Mouse (Mus musculus) gastrocnemius, postnatal 36 days (tissue): Measurements from ENCODE around the gene March6. TPM values are rescaled to one million over a fixed set of nuclear protein-coding genes. Genes with fewer than 3 reads are reported as not detected.

Source experiments
- DNase-seq, 2 experiments: peaks; one replicate each; pipeline ENCODE4 v3.0.0; 2022
- intact Hi-C: fragments of 180-260 bp; cut with DNase I; formaldehyde crosslinking; loops from one replicate; pipeline ENCODE4 v1.15.1; 2025
- long read RNA-seq, 2 experiments: library from polyadenylated mRNA; stranded (forward); transcript quantifications; one replicate each; pipeline ENCODE4 v2.0.0; 2021
- total RNA-seq, 2 experiments: library from RNA; stranded (reverse); gene quantifications; 2 replicates each; pipeline ENCODE4 v1.2.3; 2021

Gene March6
- total RNA-seq = 100 to 1,000 TPM in 1 of 2 experiments, 10 to 100 TPM in 1; 99.7 to 116 TPM
- long read RNA-seq, experiment 1, full-length matches to known transcripts = 8 of 29 reads
- long read RNA-seq, experiment 1, partial matches to known transcripts = 1 of 29 reads
- long read RNA-seq, experiment 1, other reads (novel, unspliced or antisense) = 20 of 29 reads
- long read RNA-seq, experiment 2, full-length matches to known transcripts = 6 of 28 reads
- long read RNA-seq, experiment 2, partial matches to known transcripts = 19 of 28 reads
- long read RNA-seq, experiment 2, other reads (novel, unspliced or antisense) = 3 of 28 reads

GRCm38 (mm10) chr15:31530659-31531445, at the start of gene March6:
Gene March6, minus strand, starts transcription at chr15:31531053.
- DNase-seq = peak; percentile 77 to 85
- intact Hi-C loops = loop anchor here (5.0 kb wide), 1 partner anchor 36 kb away; the partner anchor contains the start of gene Cmbl

DNA sequence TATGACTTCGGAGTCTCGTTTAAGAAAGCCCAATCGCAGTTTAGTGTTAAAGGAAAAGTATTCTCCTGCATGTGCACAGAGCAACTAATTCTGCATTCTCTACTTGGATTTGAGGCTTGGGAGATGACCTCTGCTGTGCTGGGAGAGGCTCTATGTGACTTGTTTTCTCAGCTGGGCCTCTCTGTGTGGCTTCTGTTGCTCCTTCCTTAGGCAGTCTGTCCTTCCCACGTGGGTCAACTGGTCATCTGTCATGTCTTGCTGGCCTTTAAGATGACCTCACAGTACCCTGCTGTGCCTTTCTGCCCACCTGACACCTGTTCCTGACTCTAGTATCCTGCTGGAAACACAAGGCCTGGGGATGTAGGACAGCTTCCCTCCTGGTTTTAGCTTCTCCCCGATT, 45.2 kb upstream of the March6 start:
- intact Hi-C loops = no loop called here
- DNase-seq = no peak

- intact Hi-C loops = no loop called here
- no peak for DNase-seq
Measured at GRCm38 (mm10) chr15:31573692-31574091, 42.8 kb upstream of the March6 start.

GRCm38 (mm10) chr15:31573287-31573686, 42.4 kb upstream of the March6 start:
- no peak for DNase-seq
- intact Hi-C loops = no loop called here

DNA sequence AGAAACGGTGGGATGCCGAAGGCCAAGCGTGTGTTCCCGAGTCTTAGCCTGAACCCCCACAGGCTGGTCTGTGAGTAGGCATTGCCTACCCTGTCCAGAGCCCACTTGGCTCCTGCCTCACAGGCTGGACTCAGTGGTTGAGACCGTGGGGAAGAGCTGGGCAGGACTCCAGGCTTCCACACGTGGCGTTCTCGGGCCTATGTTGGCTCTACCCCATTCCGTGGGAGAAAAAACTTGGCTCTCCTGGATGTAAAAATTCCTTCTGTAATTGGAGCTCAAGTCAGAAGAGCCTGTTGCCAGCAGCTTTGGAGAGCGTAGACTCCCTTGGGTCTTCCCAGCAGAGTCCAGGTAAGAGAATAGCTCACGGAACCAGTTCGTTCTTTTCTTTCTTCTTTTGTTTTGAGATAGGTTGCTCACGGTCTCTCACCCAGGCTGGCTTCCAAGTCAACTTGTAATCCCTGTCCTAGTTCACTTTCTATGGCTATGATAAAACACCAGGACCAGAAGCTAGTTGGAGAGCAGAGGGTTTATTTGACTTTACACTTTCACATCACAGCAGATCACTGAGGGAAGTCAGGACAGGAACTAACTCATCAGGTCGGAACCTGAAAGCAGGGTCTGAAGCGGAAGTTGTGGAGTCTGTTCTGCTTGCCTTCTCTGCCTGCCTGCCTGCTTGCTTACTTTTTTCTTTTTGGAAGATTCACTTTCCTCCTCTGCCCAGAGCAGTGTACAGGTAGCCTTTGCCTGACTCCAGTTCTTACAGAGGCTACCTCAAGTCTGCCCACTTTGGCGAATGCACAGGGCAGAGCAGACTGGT, 41.3 kb upstream of the March6 start:
- no peak for DNase-seq
- intact Hi-C loops = no loop called here

DNA sequence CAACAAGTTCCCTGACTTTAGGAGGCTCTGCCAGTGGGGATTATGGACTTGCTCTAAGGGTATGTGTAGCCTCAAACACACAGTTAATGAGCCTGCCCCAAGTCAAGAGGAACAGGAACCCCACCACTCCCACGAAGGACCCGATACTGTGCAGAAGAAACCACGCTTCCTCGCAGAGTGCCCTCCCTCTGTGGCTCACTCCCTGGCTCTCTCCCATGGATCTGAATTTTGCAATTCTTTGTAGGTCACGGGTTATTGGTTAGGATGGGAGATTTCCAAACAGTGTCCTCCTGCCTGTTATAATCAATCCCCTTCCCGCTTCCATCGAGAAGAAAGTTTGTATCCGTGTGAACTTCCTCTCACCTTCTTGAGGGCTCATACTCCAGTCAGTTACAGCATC, 40.1 kb upstream of the March6 start:
- no peak for DNase-seq
- intact Hi-C loops = no loop called here

GRCm38 (mm10) chr15:31569325-31570022, 38.6 kb upstream of the March6 start:
- intact Hi-C loops = loop anchor here (5.0 kb wide), 1 partner anchor 37 kb away; the partner anchor contains the start of gene March6
- peak in 1 of 2 experiments; percentile 36 for DNase-seq

DNA sequence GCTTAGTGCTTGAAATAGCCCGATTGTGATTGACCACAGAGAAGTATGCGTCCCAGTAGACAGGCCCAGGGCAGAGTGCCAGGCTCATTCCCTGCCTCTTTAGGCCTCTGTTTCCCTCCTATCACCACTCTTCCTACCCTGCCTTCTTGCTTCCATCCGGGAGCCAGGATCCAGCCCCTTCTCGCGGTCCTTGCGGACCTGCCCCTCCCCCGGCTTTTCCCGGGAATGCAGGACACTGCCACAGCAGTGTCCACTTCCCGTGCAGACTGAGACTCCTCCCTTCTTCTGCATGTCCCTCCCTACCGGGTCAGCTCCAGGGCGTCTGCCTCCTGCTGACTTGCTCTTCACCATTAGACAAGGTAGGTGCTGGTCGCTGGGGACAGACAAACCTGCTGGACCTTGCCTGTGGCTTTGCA, 37.7 kb upstream of the March6 start:
- intact Hi-C loops = loop anchor here (5.0 kb wide), 1 partner anchor 36 kb away; the partner anchor contains the start of gene March6
- peak; percentile 22 to 38 for DNase-seq

GRCm38 (mm10) chr15:31567431-31567830, 36.6 kb upstream of the March6 start:
- intact Hi-C loops = loop anchor here (5.0 kb wide), 1 partner anchor 35 kb away; the partner anchor contains the start of gene March6
- no peak for DNase-seq

DNA sequence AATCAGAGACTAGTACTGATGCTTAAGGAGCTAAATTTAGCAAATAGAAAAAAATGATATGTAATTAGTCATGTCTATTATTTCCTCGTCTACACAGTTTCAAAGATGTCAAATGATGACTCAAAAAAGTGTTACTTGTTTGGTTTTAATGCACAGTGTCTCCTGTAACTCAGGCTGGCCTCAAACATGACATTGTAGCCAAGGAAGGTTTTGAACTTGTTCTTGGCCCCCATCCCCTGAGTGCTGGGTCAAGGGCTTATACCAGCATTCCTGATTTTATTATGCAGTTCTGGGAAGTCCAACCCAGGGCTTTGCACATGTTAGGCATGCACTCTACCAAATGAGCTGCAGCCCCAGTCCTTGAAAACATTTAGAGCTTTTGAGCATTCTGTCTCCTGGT, 34.9 kb upstream of the March6 start:
- DNase-seq = no peak
- intact Hi-C loops = loop anchor here (5.0 kb wide), 1 partner anchor 33 kb away; the partner anchor contains the start of gene March6

DNA sequence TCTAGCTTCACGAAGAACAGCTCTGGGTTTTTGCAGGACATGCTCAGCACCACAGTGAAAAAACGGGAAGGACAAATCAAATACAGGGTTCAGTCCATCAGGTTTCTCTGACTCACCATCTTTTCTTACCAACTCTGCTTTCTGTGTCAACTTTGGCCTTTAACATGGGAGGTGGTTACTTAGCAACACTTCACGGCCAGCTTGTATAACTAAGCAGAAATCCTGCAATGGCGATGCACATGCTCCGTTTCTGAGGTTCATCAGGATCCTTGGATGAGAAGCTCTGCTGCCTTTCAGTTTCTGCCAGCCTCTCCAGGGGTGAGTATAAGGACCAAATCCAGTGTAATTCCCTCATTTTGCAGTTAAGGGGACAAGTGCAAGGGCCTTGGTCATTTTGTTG, 34.3 kb upstream of the March6 start, which contains the start of gene Cmbl:
Cmbl (plus strand) TSS at position 206 of the 400 bp plus-strand sequence.
- no peak for DNase-seq
- intact Hi-C loops = loop anchor here (5.0 kb wide), 1 partner anchor 33 kb away; the partner anchor contains the start of gene March6

DNA sequence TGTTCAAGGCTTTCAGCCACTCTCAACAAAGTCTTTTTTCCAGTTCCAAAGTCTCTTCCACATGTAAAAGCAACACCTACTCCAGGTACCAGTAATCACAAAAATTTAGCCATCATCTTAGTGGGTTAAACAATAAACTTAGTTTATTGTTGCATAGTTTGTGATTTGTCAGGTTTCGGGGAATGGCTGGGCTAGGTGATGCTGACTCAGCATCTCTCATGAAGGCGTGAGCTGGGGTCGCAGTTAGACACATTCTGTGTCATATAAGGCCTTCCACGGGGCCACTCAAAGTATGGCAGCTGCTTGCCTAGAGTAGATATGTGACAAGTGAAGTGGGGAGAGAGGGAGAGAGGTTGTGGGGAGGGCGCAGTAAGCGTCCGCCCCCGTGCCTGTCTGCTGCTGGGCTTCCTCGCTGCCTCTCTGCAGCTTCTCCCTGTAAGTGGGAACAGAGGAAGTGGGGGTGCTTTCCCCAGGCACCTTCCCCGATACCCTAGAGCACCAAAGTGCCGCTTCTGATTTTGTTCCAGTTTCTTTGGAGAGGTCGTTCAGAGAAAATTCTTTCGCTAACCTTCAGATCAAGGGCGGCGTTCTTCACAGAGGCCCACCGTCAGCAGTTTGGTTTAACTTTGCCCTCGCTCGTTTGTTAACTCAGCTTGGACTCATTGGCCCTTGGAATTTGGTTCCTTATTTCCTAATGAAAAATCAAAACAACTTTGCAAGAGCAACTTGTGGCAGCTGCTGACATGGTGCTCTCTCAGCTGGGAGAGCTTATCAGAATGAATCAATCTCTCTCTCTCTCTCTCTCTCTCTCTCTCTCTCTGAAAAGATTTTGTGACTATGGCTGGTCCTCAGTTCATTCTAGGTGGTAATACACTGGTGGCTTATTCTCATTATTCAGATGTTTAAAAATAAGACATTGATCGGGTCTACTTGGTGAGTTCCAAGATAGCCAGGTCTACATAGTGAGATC, 33.0 kb upstream of the March6 start:
- intact Hi-C loops = no loop called here
- DNase-seq = no peak

GRCm38 (mm10) chr15:31562847-31563246, 32.0 kb upstream of the March6 start:
- intact Hi-C loops = no loop called here
- no peak for DNase-seq

DNA sequence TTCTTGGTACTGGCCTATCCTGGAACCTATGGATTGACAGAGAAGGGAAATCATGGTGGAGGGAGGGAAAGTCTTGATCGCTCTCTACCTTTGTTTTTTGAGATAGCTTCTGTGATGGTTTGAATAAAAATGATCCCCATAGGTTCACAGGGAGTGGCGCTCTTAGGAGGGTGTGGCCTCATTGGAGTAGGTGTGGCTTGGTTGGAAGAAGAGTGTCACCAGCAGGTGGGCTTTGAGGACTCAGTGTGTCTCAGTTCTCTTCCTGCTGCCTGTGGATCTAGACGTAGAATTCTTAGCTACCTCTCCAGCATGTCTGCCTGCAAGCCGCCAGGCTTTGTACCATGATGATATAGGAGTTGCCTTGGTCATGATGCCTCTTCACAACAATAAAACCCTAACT, 31.1 kb upstream of the March6 start:
- DNase-seq = no peak
- intact Hi-C loops = no loop called here

GRCm38 (mm10) chr15:31561390-31561789, 30.5 kb upstream of the March6 start:
- intact Hi-C loops = no loop called here
- peak in 1 of 2 experiments; percentile 8 for DNase-seq

DNA sequence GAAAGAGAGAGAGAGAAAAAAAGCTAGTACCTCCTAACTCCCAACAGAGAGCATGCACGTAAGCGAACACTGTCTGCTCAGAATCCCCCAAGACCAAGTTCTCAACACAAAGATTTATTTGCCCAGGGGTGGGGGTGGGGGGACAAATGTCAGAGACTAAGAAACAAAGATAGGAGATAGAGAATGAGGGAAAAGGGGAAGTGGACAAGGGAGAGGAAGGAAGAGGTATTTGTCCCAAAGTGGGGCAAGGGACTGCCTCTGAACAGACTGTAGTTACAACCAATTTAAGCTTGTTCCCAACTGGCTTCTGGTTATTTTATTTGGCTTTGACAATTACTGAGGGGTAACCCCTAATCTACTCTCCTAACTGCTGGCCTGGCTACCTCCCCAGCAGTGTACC, 24.0 kb upstream of the March6 start:
- no peak for DNase-seq
- intact Hi-C loops = no loop called here

GRCm38 (mm10) chr15:31550381-31550780, 19.5 kb upstream of the March6 start:
- intact Hi-C loops = no loop called here
- DNase-seq = no peak

GRCm38 (mm10) chr15:31547421-31547820, 16.6 kb upstream of the March6 start:
- DNase-seq = no peak

GRCm38 (mm10) chr15:31546291-31546690, 15.4 kb upstream of the March6 start:
- intact Hi-C loops = no loop called here
- no peak for DNase-seq

More at GRCm38 (mm10) chr15:31547421-31547820, 16.6 kb upstream of the March6 start:
- intact Hi-C loops = no loop called here
